Mouse (Mus musculus) testis, adult 2 months (tissue): ENCODE results near the gene Pde4d. TPM values are rescaled to one million over a fixed set of nuclear protein-coding genes. Genes with fewer than 3 reads are reported as not detected.

Source experiments
- H3K27ac ChIP-seq: fragments of 200-500 bp; 2 replicates; pipeline ENCODE4 v1.5.1; 2012; ENCODE audit warnings: low read depth, low read length; ENCODE audit not compliant: control insufficient read depth, insufficient read depth
- H3K27me3 ChIP-seq: fragments of 200-500 bp; 2 replicates; pipeline ENCODE4 v1.6.1; 2012; ENCODE audit warnings: mild to moderate bottlenecking, low read length, moderate library complexity; ENCODE audit not compliant: control insufficient read depth, insufficient read depth
- H3K36me3 ChIP-seq: fragments of 200-500 bp; 2 replicates; pipeline ENCODE4 v1.6.1; 2012; ENCODE audit warnings: mild to moderate bottlenecking, low read length; ENCODE audit not compliant: control insufficient read depth, insufficient read depth
- H3K4me1 ChIP-seq: fragments of 200-500 bp; 2 replicates; pipeline ENCODE4 v1.6.1; 2012; ENCODE audit warnings: low read length; ENCODE audit not compliant: control insufficient read depth, insufficient read depth
- H3K4me3 ChIP-seq: fragments of 200-500 bp; 2 replicates; pipeline ENCODE4 v1.5.1; 2012; ENCODE audit warnings: low read depth, mild to moderate bottlenecking, low read length, moderate library complexity, mixed read lengths; ENCODE audit not compliant: control insufficient read depth
- CTCF ChIP-seq: fragments of 200-500 bp; IDR thresholded peaks from 2 replicates; pipeline ENCODE4 v1.5.1; 2012; ENCODE audit warnings: low read depth, mild to moderate bottlenecking, inconsistent platforms, low read length, moderate library complexity; ENCODE audit not compliant: control insufficient read depth, insufficient read depth, insufficient replicate concordance
- POLR2A ChIP-seq: fragments of 200-500 bp; IDR thresholded peaks from 2 replicates; pipeline ENCODE4 v1.6.1; 2012; ENCODE audit warnings: low read depth, mild to moderate bottlenecking, inconsistent platforms, low read length, moderate library complexity; ENCODE audit not compliant: control insufficient read depth
- polyA plus RNA-seq: library from polyadenylated mRNA; depleted of rRNA; stranded (reverse); fragments of >200 nt; gene quantifications from 2 replicates; pipeline ENCODE4 v1.2.3, GENCODE M21; 2012

Gene Pde4d
- polyA plus RNA-seq, 1 experiment = 2.1 TPM

GRCm38 (mm10) chr13:108429623-108430022, 20.1 kb upstream of the Pde4d start:
- H3K27ac ChIP-seq = no peak overlapping the region
- H3K36me3 ChIP-seq = no peaks in the 10 kb centered on the region
- no peaks in the 10 kb centered on the region for H3K4me1 ChIP-seq
- H3K27me3 ChIP-seq = no peaks in the 10 kb centered on the region
- TF ChIP-seq POLR2A (no peak), CTCF (no peak)
- no peak overlapping the region for H3K4me3 ChIP-seq

GRCm38 (mm10) chr13:108431776-108432175, 18.0 kb upstream of the Pde4d start:
- TF ChIP-seq POLR2A (no peak), CTCF (no peak)
- Histone ChIP-seq H3K4me1 (no peaks in the 10 kb centered on the region), H3K36me3 (no peaks in the 10 kb centered on the region), H3K4me3 (no peak overlapping the region), H3K27me3 (no peaks in the 10 kb centered on the region), H3K27ac (no peak overlapping the region)

- no peak for TF ChIP-seq POLR2A
- TF ChIP-seq CTCF = no peak
- Histone ChIP-seq H3K27me3 (no peaks in the 10 kb centered on the region), H3K36me3 (no peaks in the 10 kb centered on the region), H3K4me3 (no peak overlapping the region), H3K27ac (no peak overlapping the region), H3K4me1 (no peaks in the 10 kb centered on the region)
Observed at GRCm38 (mm10) chr13:108435687-108436086, 14.1 kb upstream of the Pde4d start.

- Histone ChIP-seq H3K36me3 (no peaks in the 10 kb centered on the region), H3K4me1 (no peaks in the 10 kb centered on the region), H3K27me3 (no peaks in the 10 kb centered on the region), H3K4me3 (no peak overlapping the region), H3K27ac (no peak overlapping the region)
- TF ChIP-seq POLR2A (no peak), CTCF (no peak)
Observed at GRCm38 (mm10) chr13:108437424-108437823, 12.3 kb upstream of the Pde4d start.

GRCm38 (mm10) chr13:108439012-108439411, 10.7 kb upstream of the Pde4d start:
- no peaks in the 10 kb centered on the region for H3K36me3 ChIP-seq
- no peak for TF ChIP-seq POLR2A
- TF ChIP-seq CTCF = no peak

GRCm38 (mm10) chr13:108448348-108448931, 1.3 kb upstream of the Pde4d start:
- Histone ChIP-seq H3K27ac (no peak overlapping the region), H3K36me3 (no peaks in the 10 kb centered on the region), H3K27me3 (no peaks in the 10 kb centered on the region), H3K4me3 (no peak overlapping the region), H3K4me1 (no peaks in the 10 kb centered on the region)
- TF ChIP-seq CTCF = no peak

More at GRCm38 (mm10) chr13:108439012-108439411, 10.7 kb upstream of the Pde4d start:
- Histone ChIP-seq H3K27me3 (no peaks in the 10 kb centered on the region), H3K4me3 (no peak overlapping the region), H3K4me1 (no peaks in the 10 kb centered on the region), H3K27ac (no peak overlapping the region)

GRCm38 (mm10) chr13:108451122-108451521, 1.4 kb downstream of the Pde4d start:
- no peak overlapping the region for H3K4me3 ChIP-seq
- no peaks in the 10 kb centered on the region for H3K36me3 ChIP-seq
- H3K27ac ChIP-seq = no peak overlapping the region
- no peak for TF ChIP-seq POLR2A
- TF ChIP-seq CTCF = no peak
- H3K27me3 ChIP-seq = no peaks in the 10 kb centered on the region
- no peaks in the 10 kb centered on the region for H3K4me1 ChIP-seq
